Mouse (Mus musculus): ENCODE data around the gene Net1.
"Not testable (repeated sequence)": the region's sequence is repeated elsewhere in the genome, so short reads cannot be mapped to it uniquely, and the experiment has no call there.

Gene Net1

GRCm38 (mm10) chr13:3889111-3889510 is 28.9 kb downstream of the Net1 start:
- no peak for DNase-seq

GRCm38 (mm10) chr13:3886663-3887062 is 31.4 kb downstream of the Net1 start:
- DNase-seq: no peak

- DNase-seq: no peak
These were observed 40.3 kb downstream of the Net1 start for GRCm38 (mm10) chr13:3877679-3878220.

DNA sequence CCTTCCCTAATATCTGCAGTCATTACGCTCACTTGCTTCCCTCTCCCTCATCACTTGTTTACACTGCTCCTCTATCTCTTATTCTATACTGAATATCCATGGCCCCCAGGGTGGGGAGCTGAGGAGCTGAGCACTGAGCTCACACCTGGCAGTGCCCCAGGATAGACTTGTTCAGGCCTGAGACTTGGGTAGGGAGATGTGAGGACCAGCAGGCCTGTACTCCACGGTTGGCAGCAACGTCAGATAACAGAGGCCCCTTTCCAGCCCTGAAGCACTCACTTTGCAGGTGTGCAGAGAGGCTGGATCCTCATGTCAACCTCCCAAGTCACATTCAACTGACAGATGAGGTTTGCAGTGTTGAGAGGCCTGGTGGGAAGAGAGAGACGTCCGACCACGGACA is 40.8 kb downstream of the Net1 start:
- no peak for DNase-seq

- DNase-seq: no peak
These were observed 41.6 kb downstream of the Net1 start for GRCm38 (mm10) chr13:3876448-3876847.

GRCm38 (mm10) chr13:3872832-3873231 is 45.2 kb downstream of the Net1 start:
- DNase-seq: no peak

DNA sequence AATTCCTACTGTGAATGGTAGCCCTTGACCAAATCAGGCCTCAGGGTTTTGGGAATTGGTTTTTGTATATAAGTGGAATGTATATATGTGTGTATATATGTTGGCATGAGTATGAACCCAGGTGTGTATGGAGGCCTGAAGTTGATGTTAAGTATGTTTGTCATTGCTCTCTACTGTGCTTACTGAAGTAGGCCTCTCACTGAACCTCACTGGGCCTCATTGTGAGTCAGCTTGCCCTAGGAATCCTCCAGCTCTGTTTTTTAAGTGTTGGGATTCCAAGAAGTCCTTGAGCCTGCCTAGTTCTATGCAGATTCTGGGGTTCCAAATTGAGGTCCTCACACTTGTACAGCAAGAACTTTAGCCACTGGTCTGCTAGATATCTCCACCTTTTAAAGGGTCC is 48.1 kb downstream of the Net1 start:
- no peak for DNase-seq

GRCm38 (mm10) chr13:3867158-3867557 is 50.9 kb downstream of the Net1 start:
- DNase-seq: no peak

DNA sequence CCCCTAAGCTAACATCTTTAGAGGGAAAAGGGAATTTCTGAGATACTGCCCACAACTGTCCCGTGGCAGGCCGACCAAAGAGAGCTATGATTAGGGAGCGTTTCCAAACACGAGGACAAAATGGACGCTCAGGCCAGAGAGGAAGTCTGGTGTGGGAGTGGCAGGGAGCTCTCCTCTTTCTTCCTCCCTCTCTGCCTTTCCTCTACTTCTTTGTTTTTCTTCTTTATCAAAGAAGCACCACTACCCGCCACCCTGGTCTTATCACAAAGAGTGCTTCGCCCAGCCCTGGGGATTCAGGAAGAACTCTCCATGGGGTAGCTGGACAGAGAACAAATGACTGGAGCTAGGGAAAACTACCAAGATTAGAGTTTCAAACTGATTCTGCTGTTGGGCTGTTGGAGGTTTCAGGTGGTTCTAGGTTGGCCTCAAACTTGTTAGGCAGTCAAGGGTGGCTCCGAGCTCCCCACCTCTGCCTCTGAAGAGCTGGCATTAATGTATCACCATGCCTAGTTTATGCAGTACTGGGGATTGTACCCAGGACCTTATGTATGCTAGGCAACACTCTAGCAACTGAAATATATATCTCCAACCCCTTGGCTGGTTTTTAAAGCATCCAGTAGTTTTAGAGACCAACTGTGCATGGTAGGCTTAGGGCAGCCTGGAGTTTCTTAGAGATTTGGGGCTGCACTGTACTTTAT is 51.5 kb downstream of the Net1 start:
- no peak for DNase-seq

GRCm38 (mm10) chr13:3865648-3866354 is 52.2 kb downstream of the Net1 start:
- DNase-seq: no peak

GRCm38 (mm10) chr13:3862922-3863580 is 55.0 kb downstream of the Net1 start:
- no peak for DNase-seq

DNA sequence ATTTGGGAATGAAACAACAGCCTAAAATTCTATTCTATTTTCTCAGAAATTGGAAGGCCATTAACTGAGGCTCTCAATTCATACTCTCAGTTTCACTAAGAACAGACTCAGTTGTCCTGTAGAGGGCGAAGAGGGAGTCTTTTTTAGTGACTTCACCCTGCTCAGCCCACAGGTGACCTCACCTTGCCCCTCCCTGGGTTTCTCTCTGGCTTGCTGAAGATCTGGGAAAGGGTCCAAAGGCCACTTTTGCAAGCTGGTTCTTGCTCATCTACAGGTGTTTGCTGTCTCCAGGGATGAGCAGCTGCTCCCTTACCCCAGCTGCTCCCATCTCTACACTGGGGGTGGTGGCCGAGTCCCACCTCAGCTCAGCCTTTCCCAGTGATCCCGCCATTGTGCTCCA is 55.7 kb downstream of the Net1 start:
- no peak for DNase-seq

- DNase-seq: no peak
These were observed 56.8 kb downstream of the Net1 start for GRCm38 (mm10) chr13:3861251-3861650.

- DNase-seq: no peak
These were observed 61.8 kb downstream of the Net1 start for GRCm38 (mm10) chr13:3856252-3856651.

GRCm38 (mm10) chr13:3854856-3855255 is 63.2 kb downstream of the Net1 start:
- DNase-seq: no peak

- DNase-seq: not testable (repeated sequence)
These were observed 64.2 kb downstream of the Net1 start, which contains the start of gene Calm5 for GRCm38 (mm10) chr13:3853648-3854333. Gene Calm5, plus strand, starts transcription at chr13:3854173.

- DNase-seq: no peak
These were observed 67.7 kb downstream of the Net1 start for GRCm38 (mm10) chr13:3850330-3850729.

GRCm38 (mm10) chr13:3840662-3841061 is 77.4 kb downstream of the Net1 start:
- not testable (repeated sequence) for DNase-seq

DNA sequence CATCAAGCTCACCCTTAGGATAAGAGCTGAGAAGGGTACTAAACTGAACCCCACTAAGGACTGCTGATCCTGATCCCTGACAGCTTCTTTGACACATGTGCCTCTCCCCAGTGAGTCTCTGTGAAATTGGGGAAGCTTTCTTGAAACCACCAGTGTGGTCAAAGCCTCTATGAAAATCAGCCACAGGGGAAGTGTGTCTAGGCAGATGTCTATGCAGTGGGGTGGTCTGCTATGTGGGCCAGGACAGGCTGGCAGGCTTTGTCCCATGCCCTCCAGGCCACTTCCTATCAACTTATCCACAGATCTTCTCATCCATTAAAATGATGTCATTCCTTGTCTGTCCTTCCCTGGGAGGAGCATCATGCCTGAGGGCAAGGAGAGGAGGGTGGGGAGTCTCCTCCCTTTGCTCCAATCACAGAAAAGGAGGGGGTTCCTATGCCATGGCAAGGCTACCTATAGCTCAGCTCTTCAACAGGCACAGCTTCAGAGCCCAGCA is 80.7 kb downstream of the Net1 start, which contains the start of gene Calm4:
Calm4 (plus strand) TSS at position 446 of the 496 bp plus-strand sequence.
- not testable (repeated sequence) for DNase-seq

DNA sequence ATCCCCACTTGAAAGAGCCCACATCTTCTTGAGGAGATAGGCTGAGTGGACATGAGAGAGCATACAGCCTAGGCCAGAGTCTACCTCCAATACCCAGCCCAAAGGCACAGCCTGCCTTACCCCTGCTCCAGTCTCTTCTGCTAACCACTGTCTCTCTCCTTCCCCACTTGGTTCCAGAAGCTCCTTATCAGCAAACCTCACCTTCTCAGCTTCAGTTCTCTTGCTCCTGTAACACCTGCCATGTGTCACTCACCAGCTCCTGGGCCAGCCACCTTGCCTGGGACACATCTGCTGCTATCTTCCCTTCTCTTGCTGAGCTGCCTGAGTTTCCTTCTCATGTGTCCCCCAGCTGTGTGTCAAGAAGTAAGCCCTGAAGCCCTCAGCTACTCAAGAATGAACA is 84.4 kb downstream of the Net1 start:
- not testable (repeated sequence) for DNase-seq

- DNase-seq: no peak
These were observed 85.6 kb downstream of the Net1 start for GRCm38 (mm10) chr13:3832450-3832849.

All from thymus, postnatal 14 days (tissue).